Comparison of ENCODE assay signal across 25 mouse cellular contexts in the genomic region with DNA sequence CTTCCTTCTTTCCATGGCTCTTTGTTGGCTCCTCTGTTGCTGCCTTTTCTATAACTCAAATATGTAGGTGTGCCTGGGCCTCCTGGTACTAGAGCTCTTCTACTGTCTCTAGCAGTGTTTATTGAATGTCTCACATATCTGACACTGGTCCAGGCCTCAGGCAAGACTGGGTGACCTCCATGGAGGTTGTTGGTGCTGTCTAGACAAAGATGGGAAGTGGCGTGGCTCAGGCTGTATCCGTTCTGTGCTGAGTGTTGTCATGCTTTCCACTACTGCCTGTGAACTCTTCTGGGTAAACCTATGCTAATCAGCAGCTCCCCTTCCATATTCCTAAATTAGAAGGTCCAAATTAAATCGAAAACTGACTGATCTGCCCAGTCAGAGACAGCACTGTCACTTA.
DNase-seq lines count a peak whose midpoint lies in the region; ATAC-seq and TF ChIP-seq lines count a peak whose summit lies in the region.
"Had no signal": no experiment of that assay in that cellular context is flagged by ENCODE, and none has a peak within 500 bp of the region (broad histone marks: within the 10 kb centered on the region; RNA-seq: fewer than 3 reads in every experiment).

No protein-coding gene starts in this region.

- no peak for TF ChIP-seq POLR2A in lung, adult 2 months (IDR thresholded peaks at IDR 0.05; ENCODE audit: borderline replicate concordance, extremely low read depth, low read depth, low read length)
- no peak for TF ChIP-seq POLR2A in cerebellum, adult 2 months (IDR thresholded peaks at IDR 0.05; ENCODE audit: borderline replicate concordance, insufficient read depth, low read length)

- WGBS in lung, postnatal 0 days = 65% methylated on average over 3 of the region's 3 CpGs
- WGBS in lung, adult 2 months = 59% methylated on average over 3 of the region's 3 CpGs
- 92% methylated on average over 3 of the region's 3 CpGs for WGBS in cerebellum, adult 2 months

- peak; percentile 55 for ATAC-seq in lung, postnatal 0 days
- ATAC-seq: activated CD4-positive, CD25-positive, alpha-beta regulatory T cell, adult 4 months; forebrain, embryonic 14.5 days; forebrain, embryonic 16.5 days had no signal

- no peak overlapping the region for H3K9ac ChIP-seq in lung, postnatal 0 days (replicated peaks; ENCODE audit: low read depth)
- H3K9ac ChIP-seq: embryonic facial prominence, embryonic 13.5 days; embryonic facial prominence, embryonic 15.5 days; forebrain, embryonic 12.5 days had no signal

- no peaks in the 10 kb centered on the region for H3K4me1 ChIP-seq in lung, postnatal 0 days (ENCODE audit: insufficient read depth, low read depth, low read length)
- H3K4me1 ChIP-seq in lung, adult 2 months (ENCODE audit: control insufficient read depth, insufficient read depth, low read length) = no peaks in the 10 kb centered on the region
- peaks cover 4% of the 10 kb centered on the region for H3K4me1 ChIP-seq in cerebellum, adult 2 months (ENCODE audit: control insufficient read depth, insufficient read depth, low read length)
- H3K4me1 ChIP-seq: embryonic facial prominence, embryonic 13.5 days; embryonic facial prominence, embryonic 15.5 days had no signal

- no peak overlapping the region for H3K4me3 ChIP-seq in lung, postnatal 0 days (ENCODE audit: low read depth, low read length)
- no peak overlapping the region for H3K4me3 ChIP-seq in lung, adult 2 months (replicated peaks; ENCODE audit: extremely low read depth, low read depth, low read length)
- no peak overlapping the region for H3K4me3 ChIP-seq in cerebellum, adult 2 months (replicated peaks; ENCODE audit: insufficient read depth, low read depth, low read length)
- H3K4me3 ChIP-seq: embryonic facial prominence, embryonic 13.5 days; embryonic facial prominence, embryonic 15.5 days; erythroblast, embryonic 14.5 days; forebrain, embryonic 10.5 days; forebrain, embryonic 12.5 days had no signal

- H3K36me3 ChIP-seq in lung, postnatal 0 days (ENCODE audit: insufficient read depth, low read length) = peaks cover 22% of the 10 kb centered on the region; the same call in 1 of the 2 replicates

- no peak for TF ChIP-seq CTCF in lung, postnatal 0 days (IDR thresholded peaks at IDR 0.05)
- no peak for TF ChIP-seq CTCF in lung, adult 2 months (IDR thresholded peaks at IDR 0.05; ENCODE audit: insufficient read depth, low read length)
- TF ChIP-seq CTCF in cerebellum, adult 2 months (IDR thresholded peaks at IDR 0.05; ENCODE audit: borderline replicate concordance, insufficient read depth, low read depth, low read length) = no peak

- no peaks in the 10 kb centered on the region for H3K27me3 ChIP-seq in lung, postnatal 0 days (replicated peaks; ENCODE audit: insufficient read depth, low read length)
- no peaks in the 10 kb centered on the region for H3K27me3 ChIP-seq in cerebellum, adult 2 months (ENCODE audit: control insufficient read depth, insufficient read depth, low read length)
- H3K27me3 ChIP-seq: embryonic facial prominence, embryonic 13.5 days; embryonic facial prominence, embryonic 15.5 days; forebrain, embryonic 12.5 days had no signal

- no peak overlapping the region for H3K4me2 ChIP-seq in lung, postnatal 0 days (replicated peaks; ENCODE audit: low read depth, low read length)
- H3K4me2 ChIP-seq: embryonic facial prominence, embryonic 13.5 days; embryonic facial prominence, embryonic 15.5 days; forebrain, embryonic 12.5 days had no signal

- H3K27ac ChIP-seq in lung, postnatal 0 days (ENCODE audit: low read length) = no peak overlapping the region
- H3K27ac ChIP-seq in cerebellum, adult 2 months (ENCODE audit: insufficient read depth, low read length) = no peak overlapping the region
- H3K27ac ChIP-seq: embryonic facial prominence, embryonic 13.5 days; embryonic facial prominence, embryonic 15.5 days; forebrain, embryonic 10.5 days; forebrain, embryonic 12.5 days had no signal

- TF ChIP-seq EP300 in lung, postnatal 0 days (IDR thresholded peaks at IDR 0.05) = no peak

- no peak for DNase-seq in lung, postnatal 0 days (ENCODE audit: low spot score)
- DNase-seq in lung, adult 2 months = no peak
- DNase-seq in ZHBTc4 (ENCODE audit: low read depth, low spot score) = peak; percentile 37
- DNase-seq in lung, postnatal 10 days = peak; percentile 24
- peak; percentile 46 for DNase-seq in lung, postnatal 25 days (ENCODE audit: low spot score)
- DNase-seq in retina, embryonic 14.5 days (ENCODE audit: low spot score) = no peak
- DNase-seq in cerebellum, adult 2 months = no peak
- no peak for DNase-seq in left cerebral cortex, adult 11 months (ENCODE audit: low spot score)
- DNase-seq: adrenal gland, adult 8-10 months; adrenal gland, postnatal 14 days; adrenal gland, postnatal 36 days; cerebellum, adult 11-12 months; cerebellum, adult 8-10 months; cerebellum, adult 9-11 months; cerebellum, postnatal 14 days; cerebellum, postnatal 36 days; embryo, embryonic 11 days had no signal

- H3K9me3 ChIP-seq in lung, postnatal 0 days (ENCODE audit: low read length) = no peaks in the 10 kb centered on the region
- H3K9me3 ChIP-seq: embryonic facial prominence, embryonic 13.5 days; embryonic facial prominence, embryonic 15.5 days; forebrain, embryonic 10.5 days; forebrain, embryonic 12.5 days had no signal

Comparison
In these comparisons a context has a peak if more than half of its experiments do, and no peak if none do; other contexts are left out.
1. DNase-seq: peak in ZHBTc4 (single experiment), lung, postnatal 10 days (single experiment) and lung, postnatal 25 days (single experiment); none in lung, postnatal 0 days (single experiment), lung, adult 2 months (single experiment), retina, embryonic 14.5 days (single experiment), cerebellum, adult 2 months (0 of 2) and left cerebral cortex, adult 11 months (single experiment).